Mouse (Mus musculus) ES-E14 (cell line): Measurements from ENCODE around the gene Tpte. TPM values are rescaled to one million over a fixed set of nuclear protein-coding genes. Genes with fewer than 3 reads are reported as not detected.
"Not testable (repeated sequence)": the region's sequence is repeated elsewhere in the genome, so short reads cannot be mapped to it uniquely, and the experiment has no call there.

Source experiments
- DNase-seq: peaks from one replicate; pipeline ENCODE4 v3.0.0-alpha.2; 2013; ENCODE audit warnings: low read depth, low spot score
- H3K27ac ChIP-seq: 2 replicates; pipeline ENCODE4 v1.5.1; 2012; ENCODE audit warnings: low read depth, mild to moderate bottlenecking, low read length, moderate library complexity, mixed read lengths; ENCODE audit not compliant: poor library complexity, insufficient read depth, severe bottlenecking
- H3K36me3 ChIP-seq: 2 replicates; pipeline ENCODE4 v1.6.1; 2012; ENCODE audit warnings: mild to moderate bottlenecking, low read length, moderate library complexity, mixed read lengths; ENCODE audit not compliant: control insufficient read depth, poor library complexity, insufficient read depth, severe bottlenecking
- H3K4me1 ChIP-seq, 2 experiments: fragments of 150-350 bp in 1 of 2; sonication (generic) in 1 of 2; 2 replicates each; pipeline ENCODE4 v1.6.1; 2012; ENCODE audit warnings: low read length in 2 of 2, mild to moderate bottlenecking in 1 of 2, mixed read lengths in 1 of 2; ENCODE audit not compliant: control insufficient read depth in 2 of 2, insufficient read depth in 2 of 2, poor library complexity in 1 of 2
- H3K4me3 ChIP-seq, 2 experiments: fragments of 150-350 bp in 1 of 2; sonication (generic) in 1 of 2; 2 replicates each; pipeline ENCODE4 v1.5.1; 2012; ENCODE audit warnings: low read length in 2 of 2, low read depth in 1 of 2, mild to moderate bottlenecking in 1 of 2, mixed read lengths in 1 of 2; ENCODE audit not compliant: insufficient read depth in 1 of 2, poor library complexity in 1 of 2, severe bottlenecking in 1 of 2
- H3K9ac ChIP-seq: 2 replicates; pipeline ENCODE4 v1.6.1; 2012; ENCODE audit warnings: low read depth, mild to moderate bottlenecking, low read length, mixed read lengths; ENCODE audit not compliant: poor library complexity, insufficient read depth, severe bottlenecking
- H3K9me3 ChIP-seq: fragments of 150-350 bp; sonication (generic); 2 replicates; pipeline ENCODE4 v1.6.1; 2012; ENCODE audit warnings: low read depth, mild to moderate bottlenecking, low read length; ENCODE audit not compliant: control insufficient read depth, insufficient read depth
- CHD2 ChIP-seq: IDR thresholded peaks from 2 replicates; pipeline ENCODE4 v1.6.1; 2014; ENCODE audit warnings: mild to moderate bottlenecking, low read depth, low read length, inconsistent platforms
- HCFC1 ChIP-seq: IDR thresholded peaks from 2 replicates; pipeline ENCODE4 v1.6.1; 2012; ENCODE audit warnings: low read length, inconsistent platforms, borderline replicate concordance; ENCODE audit not compliant: insufficient read depth
- MAFK ChIP-seq: IDR thresholded peaks from 2 replicates; pipeline ENCODE4 v1.6.1; 2014; ENCODE audit warnings: mild to moderate bottlenecking, low read depth, low read length, inconsistent platforms; ENCODE audit not compliant: insufficient read depth
- ZC3H11A ChIP-seq: IDR thresholded peaks from 2 replicates; pipeline ENCODE4 v1.6.1; 2012; ENCODE audit warnings: low read depth, mild to moderate bottlenecking, inconsistent platforms, low read length, borderline replicate concordance
- ZNF384 ChIP-seq: IDR thresholded peaks from 2 replicates; pipeline ENCODE4 v1.6.1; 2012; ENCODE audit warnings: low read depth, low read length, inconsistent platforms
- in situ Hi-C, 2 experiments: fragments of 600-800 bp; cut with MboI; formaldehyde crosslinking; loops; one replicate each; pipeline ENCODE4 v1.15.1; 2025; ENCODE audit warnings: low sequenced_read_pairs in 2 of 2, inconsistent platforms in 1 of 2; ENCODE audit not compliant: unreplicated experiment in 2 of 2
- total RNA-seq: library from RNA; depleted of rRNA; stranded (reverse); fragments of 300-350 nt; gene quantifications from 2 replicates; pipeline ENCODE4 v1.2.3, GENCODE M21; 2012

Gene Tpte
- total RNA-seq, 1 experiment, result not detected

- H3K9ac ChIP-seq, result no peak overlapping the region
- no peaks in the 10 kb centered on the region for H3K9me3 ChIP-seq
- H3K27ac ChIP-seq, result no peak overlapping the region
- no peaks in the 10 kb centered on the region for H3K36me3 ChIP-seq
- no peaks in the 10 kb centered on the region; a peak in 1 of 4 replicates for H3K4me1 ChIP-seq
- in situ Hi-C loops, result no loop called here
- no peak overlapping the region for H3K4me3 ChIP-seq
- no peak for TF ChIP-seq MAFK
- no peak for TF ChIP-seq ZNF384
- TF ChIP-seq CHD2, result no peak
- TF ChIP-seq HCFC1, result no peak
- TF ChIP-seq ZC3H11A, result no peak
- no peak for DNase-seq
Observed at GRCm38 (mm10) chr8:22274641-22275040, 8.6 kb upstream of the Tpte start.

GRCm38 (mm10) chr8:22302326-22302725, 19.1 kb downstream of the Tpte start:
- no peak overlapping the region for H3K27ac ChIP-seq
- H3K9me3 ChIP-seq, result no peaks in the 10 kb centered on the region
- H3K9ac ChIP-seq, result no peak overlapping the region
- TF ChIP-seq HCFC1 (no peak), ZC3H11A (no peak), ZNF384 (no peak), MAFK (no peak), CHD2 (no peak)
- peaks cover 0 to 3% of the 10 kb centered on the region in 2 experiments; a peak in 1 of 4 replicates for H3K4me1 ChIP-seq
- no peak overlapping the region for H3K4me3 ChIP-seq
- no peak for DNase-seq
- H3K36me3 ChIP-seq, result no peaks in the 10 kb centered on the region
- in situ Hi-C loops, result no loop called here

DNA sequence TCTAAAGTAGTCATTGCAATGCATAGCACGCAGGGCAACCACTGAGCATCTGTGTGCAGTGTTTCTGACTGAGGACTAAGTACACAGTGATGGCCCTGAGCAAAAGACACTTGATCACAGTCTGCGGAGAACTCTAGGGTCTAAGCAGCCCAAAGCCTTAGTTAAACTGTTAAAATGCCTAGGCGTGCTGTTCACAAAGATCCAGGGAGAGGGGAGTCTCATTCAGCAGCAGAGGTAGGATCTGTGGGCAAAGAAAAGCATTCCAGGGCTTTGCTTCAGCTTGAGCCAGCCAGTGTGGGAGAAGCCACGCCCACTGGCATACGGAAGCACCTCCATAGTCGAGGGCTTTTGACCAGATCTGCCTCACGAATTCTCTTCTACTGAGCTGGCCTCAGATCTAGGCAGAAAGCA, 19.7 kb downstream of the Tpte start:
- no peak overlapping the region for H3K4me3 ChIP-seq
- no peak for DNase-seq
- no peak for TF ChIP-seq CHD2
- TF ChIP-seq ZC3H11A, result no peak
- TF ChIP-seq MAFK, result no peak
- no peak for TF ChIP-seq ZNF384
- H3K9me3 ChIP-seq, result no peaks in the 10 kb centered on the region
- no peak overlapping the region for H3K27ac ChIP-seq
- H3K36me3 ChIP-seq, result no peaks in the 10 kb centered on the region
- H3K9ac ChIP-seq, result no peak overlapping the region
- peaks cover 0 to 3% of the 10 kb centered on the region in 2 experiments; a peak in 1 of 4 replicates for H3K4me1 ChIP-seq
- in situ Hi-C loops, result no loop called here

DNA sequence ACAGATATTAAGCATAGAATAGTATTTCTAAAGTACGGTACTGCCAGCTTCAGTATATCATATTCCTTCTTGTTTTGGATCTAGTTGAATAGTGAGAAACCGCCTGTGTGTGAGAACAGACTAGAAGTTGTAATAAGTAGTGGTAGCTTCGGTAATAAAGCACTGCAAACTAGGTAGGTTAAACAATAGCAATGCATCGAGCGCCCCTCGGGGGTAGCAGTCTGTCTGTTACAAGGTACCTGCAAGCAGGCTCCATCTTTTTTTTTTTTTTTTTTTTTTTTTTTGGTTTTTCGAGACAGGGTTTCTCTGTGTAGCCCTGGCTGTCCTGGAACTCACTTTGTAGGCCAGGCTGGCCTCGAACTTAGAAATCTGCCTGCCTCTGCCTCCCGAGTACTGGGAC, 20.8 kb downstream of the Tpte start:
- H3K9me3 ChIP-seq, DNase-seq, in situ Hi-C loops, H3K9ac ChIP-seq, H3K4me1 ChIP-seq, H3K27ac ChIP-seq, H3K36me3 ChIP-seq, H3K4me3 ChIP-seq: not testable (repeated sequence)
- TF ChIP-seq ZNF384, result peak; percentile 79

GRCm38 (mm10) chr8:22306999-22307398, 23.8 kb downstream of the Tpte start:
- DNase-seq, result no peak
- Histone ChIP-seq H3K4me1 (peaks cover 0 to 3% of the 10 kb centered on the region in 2 experiments; a peak in 1 of 4 replicates), H3K9ac (no peak overlapping the region), H3K36me3 (no peaks in the 10 kb centered on the region), H3K4me3 (no peak overlapping the region), H3K27ac (no peak overlapping the region), H3K9me3 (no peaks in the 10 kb centered on the region)
- TF ChIP-seq ZNF384, result no peak
- TF ChIP-seq CHD2, result no peak
- no peak for TF ChIP-seq HCFC1
- no peak for TF ChIP-seq MAFK
- in situ Hi-C loops, result no loop called here
